Mouse (Mus musculus) hindbrain, embryonic 10.5 days (tissue): Measurements from ENCODE around the gene Ivd. TPM values are rescaled to one million over a fixed set of nuclear protein-coding genes. Genes with fewer than 3 reads are reported as not detected.

Experiments used
- DNase-seq: peaks from one replicate; pipeline ENCODE4 v3.0.0-alpha.2; 2017; ENCODE audit warnings: low spot score
- H3K27ac ChIP-seq: fragments of 300-500 bp; sonication (generic); 2 replicates; pipeline ENCODE4 v1.5.1; 2016; ENCODE audit warnings: mild to moderate bottlenecking, moderate library complexity
- H3K27me3 ChIP-seq: fragments of 300-500 bp; sonication (generic); 2 replicates; pipeline ENCODE4 v1.6.1; 2016; ENCODE audit warnings: mild to moderate bottlenecking; ENCODE audit not compliant: poor library complexity, insufficient read depth, severe bottlenecking
- H3K36me3 ChIP-seq: fragments of 300-500 bp; sonication (generic); 2 replicates; pipeline ENCODE4 v1.6.1; 2016; ENCODE audit warnings: mild to moderate bottlenecking, moderate library complexity
- H3K4me1 ChIP-seq: fragments of 300-500 bp; sonication (generic); replicated peaks from 2 replicates; pipeline ENCODE4 v1.6.1; 2016; ENCODE audit warnings: mild to moderate bottlenecking
- H3K4me3 ChIP-seq: fragments of 300-500 bp; sonication (generic); 2 replicates; pipeline ENCODE4 v1.5.1; 2016; ENCODE audit warnings: mild to moderate bottlenecking, moderate library complexity
- H3K9me3 ChIP-seq: fragments of 300-500 bp; sonication (generic); 2 replicates; pipeline ENCODE4 v1.6.1; 2016; ENCODE audit warnings: mild to moderate bottlenecking, moderate library complexity
- WGBS: fragments of 180-500 bp; shearing (Covaris S2); methylation state at CpG from one replicate; pipeline ENCODE4 v1.1.7; 2016; 5-methylcytosine and 5-hydroxymethylcytosine counted together
- polyA plus RNA-seq: library from polyadenylated mRNA; unstranded; fragments of >200 nt; fragmentation: Nextera tagmentation; extraction: Ambion mirVana; gene quantifications from 2 replicates; pipeline ENCODE4 v1.2.1, GENCODE M21; 2016

The Ivd gene
- polyA plus RNA-seq, 1 experiment from 2014 or later, result 59.4 TPM

GRCm38 (mm10) chr2:118920428-118920827 lies 58.7 kb downstream of the Ivd start:
- DNase-seq, result no peak
- 74% methylated on average over 3 of the region's 3 CpGs for WGBS
- Histone ChIP-seq H3K27ac (no peak overlapping the region), H3K36me3 (peaks cover 82% of the 10 kb centered on the region), H3K27me3 (no peaks in the 10 kb centered on the region), H3K4me1 (peaks cover 17% of the 10 kb centered on the region), H3K4me3 (no peak overlapping the region), H3K9me3 (no peaks in the 10 kb centered on the region)

- Histone ChIP-seq H3K27me3 (peaks cover 4% of the 10 kb centered on the region; the same call in 1 of the 2 replicates), H3K4me3 (peak overlapping the region; percentile 82), H3K4me1 (peaks cover 48% of the 10 kb centered on the region), H3K36me3 (peaks cover 31% of the 10 kb centered on the region), H3K9me3 (no peaks in the 10 kb centered on the region), H3K27ac (peak overlapping the region; percentile 93)
- no peak for DNase-seq
- 1% methylated on average over 6 of the region's 6 CpGs for WGBS
Measured at GRCm38 (mm10) chr2:118925952-118926351, 64.2 kb downstream of the Ivd start.

GRCm38 (mm10) chr2:118926361-118926997 lies 64.7 kb downstream of the Ivd start, which contains the start of gene Chst14:
Gene Chst14 (plus strand): TSS chr2:118926496.
- H3K9me3 ChIP-seq, result no peaks in the 10 kb centered on the region
- WGBS, result under 1% methylated on average over 47 of the region's 47 CpGs
- H3K36me3 ChIP-seq, result peaks cover 26% of the 10 kb centered on the region
- H3K4me3 ChIP-seq, result peak within 1 kb of the TSS; percentile 82
- H3K27ac ChIP-seq, result peak within 1 kb of the TSS; percentile 93
- H3K4me1 ChIP-seq, result peaks cover 53% of the 10 kb centered on the region
- peak; percentile 78 for DNase-seq
- peaks cover 4% of the 10 kb centered on the region; the same call in 1 of the 2 replicates for H3K27me3 ChIP-seq

- peaks cover 4% of the 10 kb centered on the region; the same call in 1 of the 2 replicates for H3K27me3 ChIP-seq
- no peaks in the 10 kb centered on the region for H3K9me3 ChIP-seq
- 34% methylated on average over 31 of the region's 31 CpGs for WGBS
- no peak for DNase-seq
- peaks cover 53% of the 10 kb centered on the region for H3K4me1 ChIP-seq
- peak overlapping the region; percentile 82 for H3K4me3 ChIP-seq
- peaks cover 20% of the 10 kb centered on the region for H3K36me3 ChIP-seq
- H3K27ac ChIP-seq, result peak overlapping the region; percentile 93
Measured at GRCm38 (mm10) chr2:118926998-118927739, 65.4 kb downstream of the Ivd start.

Other genes with a start within 250 kb of the Ivd start
- gene Pak6, start 198.7 kb upstream of the Ivd start, polyA plus RNA-seq, result 0.25 and 0.90 TPM in 2 replicates
- gene Ankrd63, start 158.0 kb upstream of the Ivd start, polyA plus RNA-seq, result not detected in 2 replicates
- gene Plcb2, start 133.5 kb upstream of the Ivd start, polyA plus RNA-seq, result 0.31 and 0.43 TPM in 2 replicates
- gene Inafm2, start 116.2 kb upstream of the Ivd start, polyA plus RNA-seq, result 22.1 and 22.9 TPM in 2 replicates
- 0.50 and 0.55 TPM in 2 replicates for gene Ccdc9b, start 99.3 kb upstream of the Ivd start, polyA plus RNA-seq
- gene Phgr1, start 89.2 kb upstream of the Ivd start, polyA plus RNA-seq, result not detected in 2 replicates
- gene Disp2, start 82.2 kb upstream of the Ivd start, polyA plus RNA-seq, result 3.6 and 8.9 TPM in 2 replicates
- 148 and 160 TPM in 2 replicates for gene Knstrn, start 48.0 kb upstream of the Ivd start, polyA plus RNA-seq
- 4.4 TPM in 2 replicates for gene Bahd1, start 38.4 kb downstream of the Ivd start, polyA plus RNA-seq
- 17.2 and 20.6 TPM in 2 replicates for gene Chst14, start 64.5 kb downstream of the Ivd start, polyA plus RNA-seq
- gene Ccdc32, start 167.4 kb downstream of the Ivd start, polyA plus RNA-seq, result 22.8 and 26.0 TPM in 2 replicates
- 8.0 and 8.3 TPM in 2 replicates for gene Rpusd2, start 172.8 kb downstream of the Ivd start, polyA plus RNA-seq
- gene Knl1, start 185.2 kb downstream of the Ivd start, polyA plus RNA-seq, result 39.9 and 57.6 TPM in 2 replicates